ENCODE assay signal across 21 mouse cellular contexts in the genomic region with DNA sequence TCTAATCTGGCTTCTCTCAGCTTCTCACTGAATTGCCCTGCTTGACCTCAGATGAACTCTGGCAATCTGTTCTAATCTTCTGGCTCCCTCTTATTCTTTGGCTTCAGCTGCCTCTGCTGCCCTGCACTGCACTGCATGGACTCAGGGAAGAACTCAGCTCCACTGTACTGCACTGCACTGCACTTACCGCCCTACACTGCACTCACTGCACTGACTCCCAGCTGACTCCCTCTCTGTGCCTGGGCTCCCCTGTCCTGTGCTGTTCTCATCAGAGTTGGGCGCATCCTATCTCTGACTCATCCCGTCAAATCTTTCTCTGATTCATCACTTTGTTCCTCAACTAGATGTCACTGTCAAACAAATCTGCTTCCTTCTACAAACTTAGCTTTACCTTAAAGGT.
DNase-seq lines count a peak whose midpoint lies in the region; ATAC-seq and TF ChIP-seq lines count a peak whose summit lies in the region.
"Had no signal": no experiment of that assay in that cellular context is flagged by ENCODE, and none has a peak within 500 bp of the region (broad histone marks: within the 10 kb centered on the region; RNA-seq: fewer than 3 reads in every experiment).

No protein-coding gene starts in this region.

- no peak overlapping the region for H3K9ac ChIP-seq in forebrain, embryonic 16.5 days (replicated peaks; ENCODE audit: low read depth, low read length)
- no peak overlapping the region for H3K9ac ChIP-seq in forebrain, embryonic 13.5 days
- no peak overlapping the region for H3K9ac ChIP-seq in limb, embryonic 13.5 days
- H3K9ac ChIP-seq: forebrain, postnatal 0 days; hindbrain, embryonic 13.5 days; intestine, embryonic 15.5 days had no signal

- peak; percentile 66; the same call in 1 of the 2 replicates for ATAC-seq in forebrain, embryonic 16.5 days
- no peak for ATAC-seq in forebrain, embryonic 13.5 days
- ATAC-seq in limb, embryonic 13.5 days (ENCODE audit: low FRiP score, low read depth), result 0 out of 2 replicates have a peak, but pooled peaks have one; percentile 32
- ATAC-seq: CD4-positive, CD25-positive, alpha-beta regulatory T cell, adult 4 months; intestine, embryonic 15.5 days had no signal

- no peak overlapping the region for H3K4me3 ChIP-seq in forebrain, embryonic 16.5 days (replicated peaks; ENCODE audit: low read length)
- H3K4me3 ChIP-seq in forebrain, embryonic 13.5 days, result no peak overlapping the region
- H3K4me3 ChIP-seq in limb, embryonic 13.5 days, result no peak overlapping the region
- no peak overlapping the region for H3K4me3 ChIP-seq in limb, embryonic 10.5 days
- H3K4me3 ChIP-seq in left cerebral cortex, adult 2 months, result no peak overlapping the region
- H3K4me3 ChIP-seq: forebrain, embryonic 10.5 days; gastrocnemius, adult 2 months; hindbrain, embryonic 13.5 days; intestine, embryonic 15.5 days had no signal

- no peaks in the 10 kb centered on the region for H3K36me3 ChIP-seq in forebrain, embryonic 16.5 days (ENCODE audit: control insufficient read depth, insufficient read depth)
- H3K36me3 ChIP-seq in forebrain, embryonic 13.5 days (ENCODE audit: poor library complexity, severe bottlenecking), result no peaks in the 10 kb centered on the region
- H3K36me3 ChIP-seq in limb, embryonic 13.5 days, result no peaks in the 10 kb centered on the region
- no peaks in the 10 kb centered on the region for H3K36me3 ChIP-seq in limb, embryonic 10.5 days
- H3K36me3 ChIP-seq: forebrain, embryonic 10.5 days; hindbrain, embryonic 13.5 days; intestine, embryonic 15.5 days had no signal

- no peaks in the 10 kb centered on the region for H3K27me3 ChIP-seq in forebrain, embryonic 16.5 days (replicated peaks; ENCODE audit: control insufficient read depth, insufficient read depth, low read length)
- no peaks in the 10 kb centered on the region for H3K27me3 ChIP-seq in forebrain, embryonic 13.5 days
- H3K27me3 ChIP-seq in limb, embryonic 13.5 days, result no peaks in the 10 kb centered on the region
- no peaks in the 10 kb centered on the region for H3K27me3 ChIP-seq in limb, embryonic 10.5 days (ENCODE audit: low read depth, poor library complexity, severe bottlenecking)
- H3K27me3 ChIP-seq: hindbrain, embryonic 13.5 days; intestine, embryonic 15.5 days had no signal

- WGBS in forebrain, embryonic 16.5 days, result 93% methylated on average over 3 of the region's 3 CpGs
- 94% methylated on average over 3 of the region's 3 CpGs for WGBS in forebrain, embryonic 13.5 days
- WGBS in limb, embryonic 13.5 days, result 88% methylated on average over 3 of the region's 3 CpGs
- WGBS in limb, embryonic 10.5 days, result 92% methylated on average over 3 of the region's 3 CpGs

- H3K27ac ChIP-seq in forebrain, embryonic 16.5 days (ENCODE audit: low read length), result no peak overlapping the region
- no peak overlapping the region for H3K27ac ChIP-seq in forebrain, embryonic 13.5 days
- H3K27ac ChIP-seq in limb, embryonic 13.5 days, result no peak overlapping the region
- H3K27ac ChIP-seq in limb, embryonic 10.5 days, result no peak overlapping the region
- no peak overlapping the region for H3K27ac ChIP-seq in left cerebral cortex, adult 2 months
- H3K27ac ChIP-seq: forebrain, embryonic 10.5 days; gastrocnemius, adult 2 months; hindbrain, embryonic 13.5 days; intestine, embryonic 15.5 days had no signal

- intact Hi-C loops in left cerebral cortex, adult 2 months (cut with DNase I), result no loop called here

- H3K4me1 ChIP-seq in forebrain, embryonic 16.5 days (replicated peaks; ENCODE audit: control insufficient read depth, insufficient read depth, low read length), result peaks cover 6% of the 10 kb centered on the region
- peaks cover 13% of the 10 kb centered on the region for H3K4me1 ChIP-seq in forebrain, embryonic 13.5 days
- no peaks in the 10 kb centered on the region for H3K4me1 ChIP-seq in limb, embryonic 13.5 days
- H3K4me1 ChIP-seq in limb, embryonic 10.5 days, result peaks cover 4% of the 10 kb centered on the region
- H3K4me1 ChIP-seq: intestine, embryonic 15.5 days had no signal

- no peak overlapping the region for H3K4me2 ChIP-seq in forebrain, embryonic 16.5 days (ENCODE audit: low read length)
- H3K4me2 ChIP-seq in forebrain, embryonic 13.5 days, result no peak overlapping the region
- H3K4me2 ChIP-seq in limb, embryonic 13.5 days (replicated peaks), result no peak overlapping the region
- H3K4me2 ChIP-seq: heart, embryonic 11.5 days; hindbrain, embryonic 13.5 days; intestine, embryonic 15.5 days had no signal

- H3K9me3 ChIP-seq in forebrain, embryonic 16.5 days (ENCODE audit: control insufficient read depth, low read length), result no peaks in the 10 kb centered on the region
- H3K9me3 ChIP-seq in forebrain, embryonic 13.5 days (replicated peaks), result no peaks in the 10 kb centered on the region
- no peaks in the 10 kb centered on the region for H3K9me3 ChIP-seq in limb, embryonic 13.5 days
- no peaks in the 10 kb centered on the region for H3K9me3 ChIP-seq in limb, embryonic 10.5 days (replicated peaks)
- H3K9me3 ChIP-seq: forebrain, embryonic 10.5 days; hindbrain, embryonic 13.5 days; intestine, embryonic 15.5 days had no signal

- no peak for TF ChIP-seq CTCF in left cerebral cortex, adult 2 months (IDR thresholded peaks at IDR 0.05)

- no peak for DNase-seq in limb, embryonic 10.5 days (ENCODE audit: low spot score)
- DNase-seq in 3T3-L1 (ENCODE audit: low read depth, low spot score), result peak; percentile 33
- peak; percentile 15 for DNase-seq in ZHBTc4 (ENCODE audit: low read depth, low spot score)
- no peak for DNase-seq in left cerebral cortex, adult 2 months (ENCODE audit: extremely low spot score in 1 of 2, low spot score in 2 of 2)
- DNase-seq: adrenal gland, postnatal 10 days; adrenal gland, postnatal 36 days; cerebellum, adult 18-20 months; cerebellum, adult 9-10 months; cerebellum, postnatal 14 days; forebrain, postnatal 0 days; gastrocnemius, adult 2 months; gastrocnemius, postnatal 14 days; heart, adult 11 months had no signal

Comparison
In these comparisons a context has a peak if more than half of its experiments do, and no peak if none do; other contexts are left out.
1. DNase-seq: peak in 3T3-L1 (single experiment) and ZHBTc4 (single experiment); none in limb, embryonic 10.5 days (single experiment) and left cerebral cortex, adult 2 months (0 of 2).